Mouse (Mus musculus) heart, embryonic 16.5 days (tissue): ENCODE data around the gene Dvl1. TPM values are rescaled to one million over a fixed set of nuclear protein-coding genes. Genes with fewer than 3 reads are reported as not detected.
A peak's percentile ranks its signal among the peaks of the same experiment; 100 is the strongest.

Source experiments
- ATAC-seq: fragments of 200-750 bp; cut with Nextera tagmentation; replicated peaks from 2 replicates; pipeline ENCODE4 v1.8.0; 2017; ENCODE audit warnings: moderate number of reproducible peaks; ENCODE audit not compliant: insufficient read depth, low FRiP score; ENCODE audit errors: extremely low read depth
- H3K27ac ChIP-seq: fragments of 300-500 bp; sonication (generic); 2 replicates; pipeline ENCODE4 v1.5.1; 2014; ENCODE audit warnings: mild to moderate bottlenecking, low read length, control low read depth, moderate library complexity
- H3K27me3 ChIP-seq: fragments of 300-500 bp; sonication (generic); 2 replicates; pipeline ENCODE4 v1.6.1; 2014; ENCODE audit warnings: low read length, mixed read lengths; ENCODE audit not compliant: control insufficient read depth, insufficient read depth
- H3K36me3 ChIP-seq: fragments of 300-500 bp; sonication (generic); 2 replicates; pipeline ENCODE4 v1.6.1; 2014; ENCODE audit not compliant: control insufficient read depth, insufficient read depth
- H3K4me1 ChIP-seq: fragments of 300-500 bp; sonication (generic); 2 replicates; pipeline ENCODE4 v1.6.1; 2014; ENCODE audit warnings: low read length, mixed read lengths; ENCODE audit not compliant: control insufficient read depth, insufficient read depth
- H3K4me2 ChIP-seq: fragments of 300-500 bp; sonication (generic); 2 replicates; pipeline ENCODE4 v1.6.1; 2014; ENCODE audit warnings: low read depth, mild to moderate bottlenecking, control low read depth, low read length
- H3K4me3 ChIP-seq: fragments of 300-500 bp; sonication (generic); 2 replicates; pipeline ENCODE4 v1.5.1; 2014; ENCODE audit warnings: mild to moderate bottlenecking, control low read depth, low read length
- H3K9ac ChIP-seq: fragments of 300-500 bp; sonication (generic); 2 replicates; pipeline ENCODE4 v1.6.1; 2014; ENCODE audit warnings: low read length, control low read depth
- H3K9me3 ChIP-seq: fragments of 300-500 bp; sonication (generic); replicated peaks from 2 replicates; pipeline ENCODE4 v1.6.1; 2016; ENCODE audit warnings: low read length; ENCODE audit not compliant: control insufficient read depth
- WGBS: fragments of 180-500 bp; shearing (Covaris S2); extraction: QIAGEN DNeasy Blood & Tissue Kit; methylation state at CpG from one replicate; pipeline ENCODE4 v1.1.7; 2014; 5-methylcytosine and 5-hydroxymethylcytosine counted together
- polyA plus RNA-seq: library from polyadenylated mRNA; unstranded; fragments of >200 nt; fragmentation: Nextera tagmentation; extraction: Ambion mirVana; gene quantifications from 2 replicates; pipeline ENCODE4 v1.2.1, GENCODE M21; 2015

Gene Dvl1
- polyA plus RNA-seq, 1 experiment from 2014 or later: 3.5 TPM

DNA sequence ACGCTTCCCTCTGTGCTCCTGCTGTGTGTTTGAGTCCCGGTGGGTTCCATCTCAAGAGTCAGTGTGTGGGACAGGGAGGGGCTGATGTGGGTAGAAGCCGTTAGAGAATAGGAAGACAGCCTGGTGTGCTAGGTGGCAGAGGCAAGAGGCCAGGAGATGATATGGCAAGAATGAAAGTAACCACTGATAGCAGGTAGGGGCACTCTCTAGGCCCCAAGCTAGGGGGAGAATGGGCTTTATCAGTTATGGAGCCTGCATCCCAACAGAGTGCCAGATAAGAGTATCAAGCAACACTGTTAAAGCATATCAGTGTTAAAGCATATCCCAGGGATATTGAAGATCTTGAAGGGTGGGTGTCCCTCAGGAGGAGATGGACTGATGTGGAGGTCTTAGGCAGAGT lies 9.7 kb downstream of the Dvl1 start:
- H3K27me3 ChIP-seq: no peaks in the 10 kb centered on the region
- H3K4me1 ChIP-seq: peaks cover under 1% of the 10 kb centered on the region
- WGBS: 72% methylated on average over 3 of the region's 3 CpGs
- no peak for ATAC-seq
- H3K27ac ChIP-seq: no peak overlapping the region
- H3K4me2 ChIP-seq: no peak overlapping the region
- H3K36me3 ChIP-seq: peaks cover 23% of the 10 kb centered on the region
- H3K9ac ChIP-seq: no peak overlapping the region
- no peak overlapping the region for H3K4me3 ChIP-seq
- H3K9me3 ChIP-seq: no peaks in the 10 kb centered on the region

DNA sequence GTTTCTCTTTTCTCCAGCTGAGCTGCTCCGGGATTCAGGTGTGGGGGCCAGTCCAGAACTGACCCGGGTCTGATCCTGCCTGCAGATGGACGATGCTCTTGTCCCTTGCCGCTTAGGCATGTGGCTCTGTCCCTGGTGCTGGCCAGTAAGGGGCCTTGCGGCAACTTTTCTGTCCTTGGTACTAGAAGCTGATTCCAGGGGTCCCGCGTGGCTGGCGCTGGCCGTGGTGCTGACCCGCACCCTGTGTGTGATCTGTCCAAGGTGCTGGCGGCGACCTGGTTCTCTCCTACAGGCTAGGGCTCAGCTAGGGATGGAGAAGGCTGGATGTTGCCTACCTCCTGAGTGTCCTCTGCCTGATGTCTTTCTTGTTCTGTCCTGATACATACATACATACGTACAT lies 12.1 kb downstream of the Dvl1 start:
- Histone ChIP-seq H3K4me1 (no peaks in the 10 kb centered on the region), H3K4me3 (no peak overlapping the region), H3K27me3 (no peaks in the 10 kb centered on the region), H3K9ac (no peak overlapping the region), H3K27ac (no peak overlapping the region), H3K36me3 (peaks cover 22% of the 10 kb centered on the region), H3K9me3 (no peaks in the 10 kb centered on the region), H3K4me2 (no peak overlapping the region)
- ATAC-seq: peak; percentile 42; the same call in 1 of the 2 replicates
- WGBS: 13% methylated on average over 13 of the region's 13 CpGs

GRCm38 (mm10) chr4:155861787-155862186 lies 14.6 kb downstream of the Dvl1 start:
- Histone ChIP-seq H3K27ac (no peak overlapping the region), H3K4me3 (no peak overlapping the region), H3K9ac (no peak overlapping the region), H3K27me3 (no peaks in the 10 kb centered on the region), H3K36me3 (peaks cover 13% of the 10 kb centered on the region), H3K4me1 (no peaks in the 10 kb centered on the region), H3K9me3 (no peaks in the 10 kb centered on the region), H3K4me2 (no peak overlapping the region)
- 85% methylated on average over 7 of the region's 7 CpGs for WGBS
- no peak for ATAC-seq

DNA sequence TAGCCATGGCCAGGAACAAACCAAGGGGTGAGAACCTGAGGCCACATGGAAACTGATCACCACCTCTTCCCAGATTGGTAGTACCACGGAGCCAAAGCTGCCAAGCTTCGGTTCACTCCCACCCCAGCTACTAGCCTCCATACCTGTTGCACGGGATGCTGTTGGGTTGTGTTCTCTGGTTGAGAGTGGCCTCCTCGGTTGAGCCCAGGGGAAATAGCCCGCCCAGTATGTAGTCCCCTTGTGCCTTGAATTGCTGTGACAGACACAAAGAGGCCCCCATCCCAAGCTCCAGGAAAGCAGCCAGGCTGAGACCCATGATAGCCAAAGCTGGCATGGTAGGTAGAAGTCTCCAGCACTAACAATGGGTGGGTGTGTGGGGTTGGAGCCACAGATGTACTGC lies 15.8 kb downstream of the Dvl1 start, which contains the start of gene Tas1r3:
Gene Tas1r3, minus strand, starts transcription at position 362 of the 400 bp plus-strand sequence.
- no peak for ATAC-seq
- Histone ChIP-seq H3K9ac (no peak within 1 kb of the TSS), H3K27me3 (no peaks in the 10 kb centered on the region), H3K36me3 (peaks cover 14% of the 10 kb centered on the region), H3K4me1 (no peaks in the 10 kb centered on the region), H3K4me3 (no peak within 1 kb of the TSS), H3K27ac (no peak within 1 kb of the TSS), H3K9me3 (no peaks in the 10 kb centered on the region), H3K4me2 (no peak within 1 kb of the TSS)
- WGBS: 71% methylated on average over 5 of the region's 5 CpGs

GRCm38 (mm10) chr4:155868614-155869298 lies 21.6 kb downstream of the Dvl1 start:
- WGBS: 8% methylated on average over 22 of the region's 22 CpGs
- H3K27me3 ChIP-seq: no peaks in the 10 kb centered on the region
- peak; percentile 23 for ATAC-seq
- peak overlapping the region; percentile 68 for H3K9ac ChIP-seq
- peak overlapping the region; percentile 70 for H3K4me3 ChIP-seq
- H3K9me3 ChIP-seq: no peaks in the 10 kb centered on the region
- no peak overlapping the region for H3K27ac ChIP-seq
- peaks cover 20% of the 10 kb centered on the region for H3K36me3 ChIP-seq
- H3K4me2 ChIP-seq: peak overlapping the region; percentile 89
- peaks cover 15% of the 10 kb centered on the region for H3K4me1 ChIP-seq

GRCm38 (mm10) chr4:155869317-155870033 lies 22.3 kb downstream of the Dvl1 start, which contains the start of the genes Cptp and Ints11:
Gene Cptp (minus strand): TSS chr4:155869440.
Gene Ints11 (plus strand): TSS chr4:155869546.
- peak; percentile 97 for ATAC-seq
- Histone ChIP-seq H3K9me3 (no peaks in the 10 kb centered on the region), H3K36me3 (peaks cover 23% of the 10 kb centered on the region), H3K4me2 (peak within 1 kb of the TSS; percentile 89), H3K4me3 (peak within 1 kb of the TSS; percentile 70), H3K9ac (peak within 1 kb of the TSS; percentile 83), H3K27ac (peak within 1 kb of the TSS; percentile 8; the same call in 1 of the 2 replicates), H3K4me1 (peaks cover 15% of the 10 kb centered on the region), H3K27me3 (no peaks in the 10 kb centered on the region)
- WGBS: under 1% methylated on average over 60 of the region's 63 CpGs

DNA sequence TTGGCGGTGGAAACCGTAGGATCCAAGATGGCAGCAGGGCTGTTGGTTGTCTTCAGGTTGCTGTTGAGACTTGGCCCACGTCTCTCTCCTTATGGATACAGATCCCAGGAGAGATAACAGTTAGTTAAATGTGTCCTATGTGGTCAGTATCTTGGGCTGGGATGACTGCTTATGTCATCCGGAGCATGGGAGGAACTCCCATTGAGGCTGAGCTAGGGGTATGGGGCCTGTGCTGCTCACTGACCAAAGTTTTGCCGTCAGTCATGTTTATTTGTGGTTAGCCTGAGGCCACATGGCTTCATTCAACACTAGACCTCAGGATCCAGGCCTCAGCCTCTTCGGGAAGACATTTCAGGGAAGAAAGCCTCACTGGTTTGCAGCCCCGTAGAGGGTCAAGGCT lies 24.2 kb downstream of the Dvl1 start:
- no peak overlapping the region for H3K9ac ChIP-seq
- H3K27me3 ChIP-seq: no peaks in the 10 kb centered on the region
- peaks cover 15% of the 10 kb centered on the region for H3K4me1 ChIP-seq
- WGBS: 88% methylated on average over 7 of the region's 7 CpGs
- ATAC-seq: no peak
- no peaks in the 10 kb centered on the region for H3K9me3 ChIP-seq
- H3K4me3 ChIP-seq: no peak overlapping the region
- H3K4me2 ChIP-seq: no peak overlapping the region
- H3K27ac ChIP-seq: no peak overlapping the region
- peaks cover 29% of the 10 kb centered on the region for H3K36me3 ChIP-seq

DNA sequence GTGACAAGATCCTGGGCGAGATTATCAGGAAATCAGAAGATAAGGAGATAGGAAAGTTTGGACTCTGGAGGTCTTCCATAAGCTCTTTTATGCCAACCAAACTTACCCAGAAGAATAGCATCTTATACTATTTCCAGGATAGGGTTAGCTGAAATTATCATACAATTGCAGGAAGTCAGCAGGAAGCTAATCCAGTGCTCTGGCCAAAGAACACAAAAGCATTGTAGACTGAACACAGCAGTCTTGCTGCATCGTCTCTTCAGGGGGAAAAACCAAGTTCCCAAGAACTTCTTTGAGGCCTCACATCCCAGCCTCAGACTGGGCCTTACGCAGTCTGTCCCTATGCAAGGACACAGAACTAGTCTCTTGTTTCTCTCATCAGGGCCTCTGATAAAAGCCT lies 36.4 kb downstream of the Dvl1 start:
- peak overlapping the region; percentile 57 for H3K27ac ChIP-seq
- H3K4me2 ChIP-seq: no peak overlapping the region
- no peak overlapping the region for H3K9ac ChIP-seq
- H3K9me3 ChIP-seq: no peaks in the 10 kb centered on the region
- WGBS: 66% methylated on average over 3 of the region's 3 CpGs
- H3K4me1 ChIP-seq: no peaks in the 10 kb centered on the region
- H3K36me3 ChIP-seq: peaks cover 34% of the 10 kb centered on the region
- no peaks in the 10 kb centered on the region for H3K27me3 ChIP-seq
- H3K4me3 ChIP-seq: no peak overlapping the region
- peak; percentile 28; the same call in 1 of the 2 replicates for ATAC-seq

DNA sequence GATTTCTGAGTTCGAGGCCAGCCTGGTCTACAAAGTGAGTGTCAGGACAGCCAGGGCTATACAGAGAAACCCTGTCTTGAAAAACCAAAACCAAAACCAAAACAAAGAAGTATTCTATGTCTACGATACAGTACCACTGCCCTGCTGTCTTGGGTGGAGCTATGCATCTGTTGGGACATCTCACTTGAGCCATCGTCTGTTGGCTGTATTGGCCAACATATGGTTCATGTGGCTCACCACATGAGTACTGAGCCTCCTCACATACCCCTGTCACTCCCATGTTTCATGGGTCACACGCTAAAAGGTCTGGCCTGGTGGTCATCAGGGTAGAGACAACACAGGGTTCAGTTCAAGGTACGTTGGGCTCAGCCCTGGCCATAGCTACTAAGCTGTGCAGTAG lies 39.1 kb downstream of the Dvl1 start:
- Histone ChIP-seq H3K4me3 (no peak overlapping the region), H3K4me1 (peaks cover 8% of the 10 kb centered on the region; the same call in 1 of the 2 replicates), H3K9me3 (no peaks in the 10 kb centered on the region), H3K36me3 (peaks cover 38% of the 10 kb centered on the region), H3K27ac (no peak overlapping the region), H3K27me3 (no peaks in the 10 kb centered on the region), H3K9ac (no peak overlapping the region), H3K4me2 (no peak overlapping the region)
- no peak for ATAC-seq
- WGBS: 95% methylated on average over 5 of the region's 5 CpGs
